Mouse (Mus musculus) hindbrain, embryonic 12.5 days (tissue): ENCODE results near the gene Prkar2b. TPM values are rescaled to one million over a fixed set of nuclear protein-coding genes. Genes with fewer than 3 reads are reported as not detected.

Source experiments
- ATAC-seq: fragments of 200-750 bp; cut with Nextera tagmentation; 2 replicates; pipeline ENCODE4 v1.8.0; 2017; ENCODE audit warnings: moderate TSS enrichment; ENCODE audit not compliant: low FRiP score
- H3K27ac ChIP-seq: fragments of 300-500 bp; sonication (generic); 2 replicates; pipeline ENCODE4 v1.5.1; 2016; ENCODE audit warnings: mild to moderate bottlenecking
- H3K27me3 ChIP-seq: fragments of 300-500 bp; sonication (generic); 2 replicates; pipeline ENCODE4 v1.6.1; 2016; ENCODE audit warnings: mild to moderate bottlenecking
- H3K36me3 ChIP-seq: fragments of 300-500 bp; sonication (generic); 2 replicates; pipeline ENCODE4 v1.6.1; 2016; ENCODE audit warnings: mild to moderate bottlenecking
- H3K4me1 ChIP-seq: fragments of 300-500 bp; sonication (generic); 2 replicates; pipeline ENCODE4 v1.6.1; 2016
- H3K4me2 ChIP-seq: fragments of 300-500 bp; sonication (generic); replicated peaks from 2 replicates; pipeline ENCODE4 v1.6.1; 2016; ENCODE audit warnings: mild to moderate bottlenecking
- H3K4me3 ChIP-seq: fragments of 300-500 bp; sonication (generic); 2 replicates; pipeline ENCODE4 v1.5.1; 2016; ENCODE audit warnings: mild to moderate bottlenecking
- H3K9ac ChIP-seq: fragments of 300-500 bp; sonication (generic); 2 replicates; pipeline ENCODE4 v1.6.1; 2016; ENCODE audit warnings: mild to moderate bottlenecking, moderate library complexity
- H3K9me3 ChIP-seq: fragments of 300-500 bp; sonication (generic); replicated peaks from 2 replicates; pipeline ENCODE4 v1.6.1; 2016; ENCODE audit warnings: mild to moderate bottlenecking
- WGBS: fragments of 180-500 bp; shearing (Covaris S2); methylation state at CpG from one replicate; pipeline ENCODE4 v1.1.7; 2016; 5-methylcytosine and 5-hydroxymethylcytosine counted together
- polyA plus RNA-seq: library from polyadenylated mRNA; unstranded; fragments of >200 nt; fragmentation: Nextera tagmentation; extraction: Ambion mirVana; gene quantifications from 2 replicates; pipeline ENCODE4 v1.2.1, GENCODE M21; 2016

Prkar2b gene
- polyA plus RNA-seq, 1 experiment from 2014 or later, result 89.0 TPM

DNA sequence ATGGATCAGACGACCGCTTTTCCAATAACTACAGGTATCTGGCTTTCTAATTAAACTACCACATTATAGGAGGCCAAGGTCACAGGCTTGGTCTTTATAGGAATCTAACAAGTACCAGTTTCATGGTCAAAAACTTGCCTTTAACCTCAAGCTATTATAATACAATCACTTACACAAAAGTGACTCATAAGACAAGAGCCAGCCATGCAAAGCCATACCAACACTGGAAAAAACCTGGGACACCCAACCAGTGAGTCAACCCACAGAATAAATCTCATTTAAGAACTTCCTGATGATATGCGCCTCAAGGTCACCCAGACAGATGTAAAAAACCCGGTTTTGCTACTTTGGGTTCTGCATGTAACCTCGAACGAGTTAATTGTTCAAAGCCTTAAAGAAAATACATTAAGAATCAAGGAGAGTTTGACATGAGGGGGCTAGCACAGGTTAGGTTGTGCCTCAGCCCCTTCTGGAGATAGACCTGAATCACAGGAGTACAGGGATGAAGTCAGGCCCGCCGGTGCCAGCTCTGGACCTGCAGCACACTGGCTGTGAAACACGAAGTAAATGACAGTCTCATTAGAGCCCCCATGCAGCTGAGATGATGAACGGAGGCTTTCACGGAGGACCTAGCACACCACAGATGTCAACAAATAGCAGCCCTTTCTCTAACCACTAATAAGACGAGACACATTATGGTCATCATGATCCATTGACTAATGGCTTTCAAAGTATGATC is 3.5 kb downstream of the Prkar2b start:
- Histone ChIP-seq H3K4me2 (peak overlapping the region; percentile 65), H3K9ac (no peak overlapping the region), H3K4me1 (peaks cover 33% of the 10 kb centered on the region), H3K27me3 (no peaks in the 10 kb centered on the region), H3K9me3 (no peaks in the 10 kb centered on the region), H3K4me3 (no peak overlapping the region), H3K36me3 (0 out of 2 replicates have a peak, but pooled peaks cover 2% of the 10 kb centered on the region), H3K27ac (0 out of 2 replicates have a peak overlapping the region, but pooled peaks have one; percentile 35)
- 76% methylated on average over 12 of the region's 12 CpGs for WGBS
- ATAC-seq, result no peak

DNA sequence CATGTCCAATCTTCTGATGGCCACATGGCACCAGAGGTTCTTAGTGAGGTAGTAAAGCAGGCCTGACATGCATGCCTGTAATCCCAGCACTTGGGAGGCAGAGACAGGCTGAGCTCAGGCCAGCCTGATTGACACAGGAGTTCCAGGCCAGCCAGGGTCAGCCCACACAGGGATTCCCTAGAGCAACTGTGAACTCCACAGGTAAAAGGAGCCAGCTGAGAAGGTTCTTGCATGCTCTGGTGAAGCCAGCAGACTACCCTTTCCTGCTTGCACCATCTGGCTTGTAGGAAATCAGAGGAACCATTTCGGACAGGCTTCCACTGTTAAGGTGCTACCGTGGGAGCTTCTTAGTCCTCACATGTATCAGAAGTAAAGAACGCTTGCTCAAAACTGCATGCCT is 5.3 kb downstream of the Prkar2b start:
- H3K9ac ChIP-seq, result no peak overlapping the region
- H3K4me3 ChIP-seq, result no peak overlapping the region
- WGBS, result 98% methylated on average over 3 of the region's 3 CpGs
- H3K4me2 ChIP-seq, result no peak overlapping the region
- H3K27me3 ChIP-seq, result no peaks in the 10 kb centered on the region
- no peaks in the 10 kb centered on the region for H3K9me3 ChIP-seq
- 0 out of 2 replicates have a peak, but pooled peaks cover 2% of the 10 kb centered on the region for H3K36me3 ChIP-seq
- H3K4me1 ChIP-seq, result peaks cover 30% of the 10 kb centered on the region
- H3K27ac ChIP-seq, result no peak overlapping the region
- ATAC-seq, result no peak

DNA sequence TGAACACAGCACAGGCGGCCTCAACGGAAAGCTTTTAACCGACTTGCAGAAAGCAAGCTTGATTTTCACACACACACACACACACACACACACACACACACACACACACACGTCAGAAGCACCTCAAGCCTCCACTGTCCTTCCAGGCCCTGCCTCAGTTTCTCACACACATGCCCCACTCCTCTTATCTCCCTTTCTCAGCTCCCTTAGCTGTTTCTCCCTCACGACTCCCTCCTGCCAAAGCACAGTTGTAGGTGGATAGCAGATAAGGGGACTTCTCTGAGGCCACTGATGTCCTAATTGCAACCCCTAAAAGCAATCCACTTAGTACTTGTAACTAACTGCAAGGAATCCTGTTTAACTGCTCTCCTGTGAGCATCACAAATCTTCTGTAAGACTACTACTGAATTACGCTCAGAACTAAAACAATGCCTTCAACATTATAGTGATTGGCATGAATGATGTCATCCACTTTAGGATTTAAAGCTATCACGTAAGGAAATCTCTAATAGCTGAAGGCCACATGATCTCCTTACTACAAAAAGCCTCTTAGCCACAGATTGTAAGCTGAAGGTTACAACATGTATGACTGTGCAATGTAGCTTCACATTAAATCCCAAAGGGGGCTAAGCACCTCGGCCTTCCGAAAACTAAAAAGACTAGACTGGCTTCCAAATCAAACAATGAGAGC is 6.5 kb downstream of the Prkar2b start:
- WGBS, result 78% methylated on average over 9 of the region's 9 CpGs
- Histone ChIP-seq H3K36me3 (0 out of 2 replicates have a peak, but pooled peaks cover 2% of the 10 kb centered on the region), H3K27me3 (no peaks in the 10 kb centered on the region), H3K27ac (no peak overlapping the region), H3K9me3 (no peaks in the 10 kb centered on the region), H3K9ac (no peak overlapping the region), H3K4me2 (no peak overlapping the region), H3K4me1 (peaks cover 29% of the 10 kb centered on the region), H3K4me3 (no peak overlapping the region)
- no peak for ATAC-seq

DNA sequence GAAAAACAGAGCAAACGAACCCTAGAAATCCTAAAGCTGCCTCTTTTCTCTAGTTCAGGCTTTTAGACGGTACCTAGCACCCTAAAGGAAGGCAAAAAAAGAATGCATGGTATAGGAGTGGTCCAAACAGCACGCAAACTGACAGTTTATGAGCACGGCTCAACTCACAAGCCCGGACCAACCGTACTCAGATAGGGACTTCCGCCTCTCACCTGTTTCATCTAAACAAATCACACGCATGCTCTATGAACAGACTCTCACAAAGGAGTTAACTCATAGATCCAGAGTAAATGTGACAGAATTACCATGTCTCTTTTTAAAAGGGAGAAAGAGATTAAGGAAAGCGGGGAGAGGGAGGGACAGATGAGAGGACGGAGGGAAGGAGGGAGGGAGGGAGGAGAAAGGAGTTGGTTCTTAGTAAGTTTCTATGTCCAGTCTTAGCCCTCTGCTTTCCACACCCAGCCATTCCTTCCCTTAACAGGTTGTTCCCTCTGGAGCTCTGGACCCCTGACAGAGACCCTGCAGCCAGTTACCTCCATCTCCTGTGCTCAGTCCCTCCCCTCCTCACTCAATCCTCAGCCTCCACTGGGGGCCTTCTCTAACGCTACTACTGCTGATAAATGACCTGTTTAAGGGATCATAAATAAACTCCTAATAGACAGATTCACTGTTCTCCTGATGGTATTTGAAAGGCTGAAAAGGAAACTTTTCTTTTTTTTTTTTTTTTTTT is 7.3 kb downstream of the Prkar2b start:
- H3K9me3 ChIP-seq, result no peaks in the 10 kb centered on the region
- H3K4me2 ChIP-seq, result no peak overlapping the region
- no peaks in the 10 kb centered on the region for H3K27me3 ChIP-seq
- H3K36me3 ChIP-seq, result 0 out of 2 replicates have a peak, but pooled peaks cover 2% of the 10 kb centered on the region
- WGBS, result 73% methylated on average over 11 of the region's 11 CpGs
- H3K4me1 ChIP-seq, result peaks cover 27% of the 10 kb centered on the region
- no peak overlapping the region for H3K4me3 ChIP-seq
- no peak for ATAC-seq
- H3K9ac ChIP-seq, result no peak overlapping the region
- no peak overlapping the region for H3K27ac ChIP-seq

DNA sequence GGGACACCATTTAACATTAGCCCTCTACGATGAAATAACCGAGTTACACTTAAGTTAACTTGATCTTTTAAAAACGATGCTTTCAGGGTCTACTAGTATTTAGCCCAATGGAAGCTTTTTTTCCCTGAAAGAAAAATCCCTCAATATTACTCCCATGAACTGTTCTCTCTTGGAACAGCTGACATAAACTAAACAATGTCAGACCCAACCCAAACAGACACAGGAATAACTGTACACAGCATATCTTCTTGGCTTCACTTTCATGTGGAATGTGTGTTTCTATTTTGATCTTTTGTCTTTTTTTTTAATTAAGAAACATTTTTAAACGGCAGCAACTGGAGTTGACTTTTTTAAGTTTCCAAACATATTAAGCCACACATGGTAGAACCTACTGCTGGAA is 8.2 kb downstream of the Prkar2b start:
- peaks cover 18% of the 10 kb centered on the region for H3K4me1 ChIP-seq
- ATAC-seq, result no peak
- H3K9ac ChIP-seq, result no peak overlapping the region
- no peak overlapping the region for H3K27ac ChIP-seq
- no peak overlapping the region for H3K4me3 ChIP-seq
- H3K27me3 ChIP-seq, result no peaks in the 10 kb centered on the region
- no peaks in the 10 kb centered on the region for H3K9me3 ChIP-seq
- H3K36me3 ChIP-seq, result 0 out of 2 replicates have a peak, but pooled peaks cover 2% of the 10 kb centered on the region
- 91% methylated on average over 4 of the region's 4 CpGs for WGBS
- H3K4me2 ChIP-seq, result no peak overlapping the region

DNA sequence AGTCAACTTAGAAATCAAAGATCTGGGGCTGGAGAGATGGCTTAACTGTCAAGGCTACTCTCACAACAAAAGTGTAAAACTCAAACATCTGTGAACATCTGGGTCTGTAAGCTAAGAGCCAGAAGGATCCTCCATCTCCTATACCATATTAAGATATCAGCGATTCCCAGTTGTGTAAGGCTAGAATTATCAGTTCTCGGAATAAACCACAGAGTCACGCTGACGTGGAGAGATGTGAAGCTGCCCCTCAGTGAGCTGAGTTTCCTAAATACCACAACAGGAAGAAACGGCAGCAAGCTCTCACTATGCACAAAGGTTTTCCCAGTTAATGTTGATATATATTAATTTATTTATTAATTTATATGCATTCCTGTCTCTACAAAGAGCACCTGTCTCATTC is 10.9 kb downstream of the Prkar2b start:
- Histone ChIP-seq H3K27me3 (no peaks in the 10 kb centered on the region), H3K36me3 (no peaks in the 10 kb centered on the region), H3K4me1 (peaks cover 6% of the 10 kb centered on the region), H3K4me2 (no peak overlapping the region), H3K9me3 (no peaks in the 10 kb centered on the region), H3K27ac (no peak overlapping the region), H3K4me3 (no peak overlapping the region), H3K9ac (no peak overlapping the region)
- ATAC-seq, result no peak
- WGBS, result 93% methylated on average over 5 of the region's 5 CpGs

DNA sequence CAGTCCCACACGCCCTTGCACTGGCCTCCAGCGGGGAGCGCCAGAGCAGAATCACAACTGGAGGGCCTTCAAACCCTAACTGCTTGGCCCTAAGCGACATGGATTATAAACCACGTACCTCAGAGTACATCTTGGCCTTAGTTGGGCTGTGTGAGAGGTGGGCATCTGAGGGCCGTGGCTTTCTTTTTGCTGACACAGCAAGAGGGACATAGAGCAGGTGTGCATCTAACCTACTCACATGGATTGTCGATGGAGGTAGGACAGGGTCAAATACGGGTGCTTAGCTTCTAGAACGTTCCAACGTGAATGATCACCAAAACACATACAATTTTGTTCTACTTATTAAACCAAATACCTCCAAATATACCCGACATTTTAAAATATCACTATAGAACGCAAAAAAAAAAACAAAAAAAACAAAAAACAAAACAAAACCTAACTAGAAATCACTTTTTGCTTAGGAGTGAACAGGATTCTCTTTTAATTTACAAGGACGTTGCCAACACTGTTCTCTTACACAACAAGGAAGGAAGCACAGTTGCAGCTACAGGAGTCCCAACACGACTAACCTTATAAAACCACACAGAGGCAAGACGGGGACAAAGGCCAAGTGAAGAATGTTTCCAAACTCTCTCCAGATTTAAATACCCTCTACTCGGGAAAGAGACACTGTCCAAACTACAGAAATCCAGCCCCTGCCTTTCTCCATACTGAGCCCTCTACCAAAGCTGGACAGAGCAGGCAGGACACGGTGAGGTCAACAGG is 15.3 kb downstream of the Prkar2b start:
- H3K27me3 ChIP-seq, result no peaks in the 10 kb centered on the region

DNA sequence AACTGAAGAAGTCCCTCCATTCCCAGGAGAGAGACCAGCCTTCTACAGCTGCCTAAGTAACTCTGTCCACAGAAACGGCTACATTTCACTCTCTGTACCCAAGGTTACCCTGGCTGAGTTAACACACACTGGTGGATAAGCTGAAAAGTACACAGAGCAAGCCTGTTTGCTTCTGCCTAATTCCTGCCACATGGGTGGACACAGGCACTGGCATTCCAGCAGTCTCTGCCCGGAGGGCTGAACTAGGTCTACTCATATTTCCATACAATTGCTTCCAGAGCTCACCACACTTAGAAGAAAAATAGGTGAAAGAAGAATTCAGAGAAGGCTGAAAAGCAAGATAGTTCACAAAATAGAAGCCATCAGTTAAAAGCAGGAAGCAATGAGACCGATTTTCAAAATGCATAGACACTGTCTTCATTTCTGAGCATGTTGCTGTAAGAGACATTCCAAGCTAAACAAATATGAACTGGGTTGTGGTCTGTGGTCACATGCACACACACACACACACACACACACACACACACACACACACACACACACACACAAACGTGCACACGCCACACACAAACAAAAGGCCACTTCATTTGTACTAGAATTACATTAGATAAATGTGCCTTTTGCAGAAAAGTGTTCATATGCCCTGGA is 16.5 kb downstream of the Prkar2b start:
- no peaks in the 10 kb centered on the region for H3K9me3 ChIP-seq
- 60% methylated on average over 5 of the region's 5 CpGs for WGBS
- no peaks in the 10 kb centered on the region for H3K36me3 ChIP-seq
- H3K27ac ChIP-seq, result peak overlapping the region; percentile 62
- H3K4me1 ChIP-seq, result peaks cover 9% of the 10 kb centered on the region
- H3K4me2 ChIP-seq, result no peak overlapping the region
- H3K27me3 ChIP-seq, result no peaks in the 10 kb centered on the region
- H3K4me3 ChIP-seq, result no peak overlapping the region
- no peak overlapping the region for H3K9ac ChIP-seq
- ATAC-seq, result no peak

More for the DNA sequence above, 15.3 kb downstream of the Prkar2b start:
- 82% methylated on average over 17 of the region's 17 CpGs for WGBS
- Histone ChIP-seq H3K27ac (no peak overlapping the region), H3K4me3 (no peak overlapping the region), H3K4me1 (peaks cover 9% of the 10 kb centered on the region), H3K9me3 (no peaks in the 10 kb centered on the region), H3K4me2 (no peak overlapping the region), H3K36me3 (no peaks in the 10 kb centered on the region), H3K9ac (no peak overlapping the region)
- ATAC-seq, result no peak

DNA sequence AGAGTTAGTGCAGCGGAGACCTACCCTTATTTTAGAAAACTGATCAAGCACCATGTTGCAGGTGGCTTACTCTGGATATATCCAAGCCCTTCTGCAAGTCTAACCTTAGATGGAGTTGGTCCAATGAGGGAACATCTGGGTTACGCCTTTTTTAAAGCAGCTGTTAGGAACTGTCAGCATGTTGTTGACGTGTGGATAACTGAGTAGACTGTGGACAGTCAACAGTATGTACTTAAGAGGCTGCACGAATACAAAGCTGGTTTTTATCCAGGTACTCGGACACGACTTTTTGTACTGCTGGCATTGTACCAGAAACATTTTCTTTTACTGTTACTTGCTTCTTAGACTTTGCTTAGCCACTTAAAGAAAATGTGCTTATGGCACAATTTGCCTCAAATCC is 27.6 kb downstream of the Prkar2b start:
- Histone ChIP-seq H3K27ac (no peak overlapping the region), H3K9me3 (no peaks in the 10 kb centered on the region), H3K9ac (no peak overlapping the region), H3K27me3 (no peaks in the 10 kb centered on the region), H3K4me2 (no peak overlapping the region), H3K4me3 (no peak overlapping the region), H3K4me1 (no peaks in the 10 kb centered on the region), H3K36me3 (no peaks in the 10 kb centered on the region)
- 90% methylated on average over 6 of the region's 6 CpGs for WGBS
- no peak for ATAC-seq

DNA sequence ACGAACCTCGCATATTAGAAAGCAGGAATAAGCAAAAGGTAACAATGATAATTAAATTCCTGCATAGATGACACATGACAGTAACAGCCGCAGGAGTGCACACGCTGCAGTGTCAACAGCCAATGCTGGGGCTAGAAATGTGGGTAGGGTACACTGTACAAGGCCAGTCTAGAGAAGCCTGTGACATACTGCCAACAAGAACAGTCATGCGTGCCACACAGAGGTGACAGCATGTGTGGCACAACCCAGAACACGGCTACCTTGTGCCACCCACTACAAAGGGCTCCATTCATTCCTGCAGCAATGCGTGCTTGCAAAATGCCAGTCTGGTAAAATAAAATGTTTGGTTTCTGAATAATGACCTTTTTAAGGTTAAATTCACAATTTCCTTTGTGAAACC is 28.2 kb downstream of the Prkar2b start:
- no peak overlapping the region for H3K4me3 ChIP-seq
- no peak overlapping the region for H3K9ac ChIP-seq
- no peaks in the 10 kb centered on the region for H3K4me1 ChIP-seq
- H3K27ac ChIP-seq, result no peak overlapping the region
- no peaks in the 10 kb centered on the region for H3K27me3 ChIP-seq
- H3K9me3 ChIP-seq, result no peaks in the 10 kb centered on the region
- 94% methylated on average over 7 of the region's 7 CpGs for WGBS
- H3K4me2 ChIP-seq, result no peak overlapping the region
- no peaks in the 10 kb centered on the region for H3K36me3 ChIP-seq
- ATAC-seq, result no peak

DNA sequence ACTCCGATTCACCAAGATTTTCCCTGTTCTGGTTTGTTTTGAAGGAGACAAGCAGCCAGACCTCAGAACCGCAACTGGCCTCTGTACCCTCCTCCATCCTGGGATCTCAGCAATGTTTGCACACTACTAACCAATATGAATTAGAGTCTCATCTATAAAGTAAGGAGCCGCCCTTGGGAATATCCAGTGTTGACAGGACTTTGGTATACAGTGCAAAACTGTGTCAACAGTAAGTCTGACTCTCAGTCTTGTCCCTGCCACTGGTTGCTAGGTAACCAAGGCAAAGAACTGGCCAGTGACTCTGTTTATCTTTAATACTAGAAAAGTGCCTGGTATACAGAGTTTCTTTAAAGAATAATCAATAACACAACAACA is 42.7 kb downstream of the Prkar2b start:
- H3K9ac ChIP-seq, result no peak overlapping the region
- peaks cover 15% of the 10 kb centered on the region for H3K4me1 ChIP-seq
- no peaks in the 10 kb centered on the region for H3K9me3 ChIP-seq
- H3K27me3 ChIP-seq, result no peaks in the 10 kb centered on the region
- H3K27ac ChIP-seq, result no peak overlapping the region
- H3K4me2 ChIP-seq, result no peak overlapping the region
- no peak for ATAC-seq
- no peak overlapping the region for H3K4me3 ChIP-seq
- WGBS, result 71% methylated on average over 3 of the region's 3 CpGs
- H3K36me3 ChIP-seq, result no peaks in the 10 kb centered on the region
